Mouse (Mus musculus) hindbrain, embryonic 11.5 days (tissue): ENCODE measurements around the gene Crkl. TPM values are rescaled to one million over a fixed set of nuclear protein-coding genes. Genes with fewer than 3 reads are reported as not detected.

Experiments
- ATAC-seq: fragments of 200-750 bp; cut with Nextera tagmentation; 2 replicates; pipeline ENCODE4 v1.8.0; 2017; ENCODE audit warnings: mild to moderate bottlenecking, moderate TSS enrichment, moderate library complexity; ENCODE audit not compliant: low FRiP score
- DNase-seq: peaks from one replicate; pipeline ENCODE4 v3.0.0-alpha.2; 2015; ENCODE audit warnings: low spot score
- H3K27ac ChIP-seq: fragments of 300-500 bp; sonication (generic); 2 replicates; pipeline ENCODE4 v1.5.1; 2014; ENCODE audit warnings: mild to moderate bottlenecking, low read depth, low read length
- H3K27me3 ChIP-seq: fragments of 300-500 bp; sonication (generic); 2 replicates; pipeline ENCODE4 v1.6.1; 2014; ENCODE audit warnings: mild to moderate bottlenecking, low read length, moderate library complexity, mixed read lengths; ENCODE audit not compliant: control insufficient read depth, insufficient read depth
- H3K36me3 ChIP-seq: fragments of 300-500 bp; sonication (generic); 2 replicates; pipeline ENCODE4 v1.6.1; 2014; ENCODE audit warnings: mild to moderate bottlenecking, low read length, moderate library complexity, mixed read lengths; ENCODE audit not compliant: control insufficient read depth, insufficient read depth
- H3K4me1 ChIP-seq: fragments of 300-500 bp; sonication (generic); replicated peaks from 2 replicates; pipeline ENCODE4 v1.6.1; 2014; ENCODE audit warnings: low read length, mixed read lengths; ENCODE audit not compliant: control insufficient read depth, insufficient read depth
- H3K4me2 ChIP-seq: fragments of 300-500 bp; sonication (generic); replicated peaks from 2 replicates; pipeline ENCODE4 v1.6.1; 2014; ENCODE audit warnings: mild to moderate bottlenecking, low read depth, low read length
- H3K4me3 ChIP-seq: fragments of 300-500 bp; sonication (generic); 2 replicates; pipeline ENCODE4 v1.5.1; 2014; ENCODE audit warnings: low read depth, low read length
- H3K9ac ChIP-seq: fragments of 300-500 bp; sonication (generic); 2 replicates; pipeline ENCODE4 v1.6.1; 2014; ENCODE audit warnings: low read depth, low read length
- H3K9me3 ChIP-seq: fragments of 300-500 bp; sonication (generic); 2 replicates; pipeline ENCODE4 v1.6.1; 2016; ENCODE audit warnings: low read length; ENCODE audit not compliant: control insufficient read depth
- WGBS: fragments of 180-500 bp; shearing (Covaris S2); extraction: QIAGEN DNeasy Blood & Tissue Kit; methylation state at CpG from one replicate; pipeline ENCODE4 v1.1.7; 2014; 5-methylcytosine and 5-hydroxymethylcytosine counted together
- polyA plus RNA-seq: library from polyadenylated mRNA; unstranded; fragments of >200 nt; fragmentation: Nextera tagmentation; extraction: Ambion mirVana; gene quantifications from 2 replicates; pipeline ENCODE4 v1.2.1, GENCODE M21; 2014

Crkl gene
- polyA plus RNA-seq, 1 experiment from 2014 or later, result 79.1 TPM

- Histone ChIP-seq H3K9me3 (no peaks in the 10 kb centered on the region), H3K36me3 (no peaks in the 10 kb centered on the region), H3K9ac (no peak overlapping the region), H3K4me3 (no peak overlapping the region), H3K27ac (no peak overlapping the region), H3K27me3 (no peaks in the 10 kb centered on the region), H3K4me2 (peak overlapping the region; percentile 67; the same call in 1 of the 2 replicates), H3K4me1 (no peaks in the 10 kb centered on the region)
- 93% methylated on average over 2 of the region's 2 CpGs for WGBS
- DNase-seq (no peak), ATAC-seq (no peak)
Measured at GRCm38 (mm10) chr16:17510143-17510542, 58.4 kb downstream of the Crkl start.

- no peaks in the 10 kb centered on the region for H3K9me3 ChIP-seq
- DNase-seq, result no peak
- no peak overlapping the region for H3K4me2 ChIP-seq
- no peak overlapping the region for H3K9ac ChIP-seq
- no peaks in the 10 kb centered on the region for H3K36me3 ChIP-seq
- no peaks in the 10 kb centered on the region for H3K4me1 ChIP-seq
- no peak overlapping the region for H3K27ac ChIP-seq
- no peak overlapping the region for H3K4me3 ChIP-seq
- no peak for ATAC-seq
- H3K27me3 ChIP-seq, result no peaks in the 10 kb centered on the region
- 80% methylated on average over 2 of the region's 2 CpGs for WGBS
Measured at GRCm38 (mm10) chr16:17510686-17511085, 58.9 kb downstream of the Crkl start.

- H3K9me3 ChIP-seq, result no peaks in the 10 kb centered on the region
- 92% methylated on average over 4 of the region's 4 CpGs for WGBS
- H3K36me3 ChIP-seq, result peaks cover 5% of the 10 kb centered on the region; the same call in 1 of the 2 replicates
- DNase-seq, result no peak
- H3K4me2 ChIP-seq, result no peak overlapping the region
- no peaks in the 10 kb centered on the region for H3K27me3 ChIP-seq
- no peak for ATAC-seq
- H3K4me1 ChIP-seq, result no peaks in the 10 kb centered on the region
- H3K9ac ChIP-seq, result no peak overlapping the region
- no peak overlapping the region for H3K27ac ChIP-seq
- no peak overlapping the region for H3K4me3 ChIP-seq
Measured at GRCm38 (mm10) chr16:17511431-17511830, 59.6 kb downstream of the Crkl start.

GRCm38 (mm10) chr16:17518910-17519309, 67.1 kb downstream of the Crkl start:
- Histone ChIP-seq H3K4me3 (no peak overlapping the region), H3K27ac (no peak overlapping the region), H3K9me3 (no peaks in the 10 kb centered on the region), H3K36me3 (peaks cover 21% of the 10 kb centered on the region), H3K9ac (no peak overlapping the region), H3K27me3 (no peaks in the 10 kb centered on the region), H3K4me2 (no peak overlapping the region), H3K4me1 (no peaks in the 10 kb centered on the region)
- DNase-seq (no peak), ATAC-seq (no peak)
- WGBS, result 95% methylated on average over 2 of the region's 2 CpGs

GRCm38 (mm10) chr16:17524156-17524555, 72.4 kb downstream of the Crkl start:
- H3K4me3 ChIP-seq, result no peak overlapping the region
- WGBS, result 96% methylated on average over 11 of the region's 11 CpGs
- H3K27ac ChIP-seq, result no peak overlapping the region
- H3K36me3 ChIP-seq, result peaks cover 27% of the 10 kb centered on the region
- no peaks in the 10 kb centered on the region for H3K27me3 ChIP-seq
- DNase-seq (no peak), ATAC-seq (no peak)
- no peak overlapping the region for H3K9ac ChIP-seq
- no peak overlapping the region for H3K4me2 ChIP-seq
- H3K4me1 ChIP-seq, result no peaks in the 10 kb centered on the region
- no peaks in the 10 kb centered on the region for H3K9me3 ChIP-seq

- no peak overlapping the region for H3K27ac ChIP-seq
- H3K9me3 ChIP-seq, result no peaks in the 10 kb centered on the region
- 78% methylated on average over 3 of the region's 3 CpGs for WGBS
- H3K4me1 ChIP-seq, result no peaks in the 10 kb centered on the region; the same call in 1 of the 2 replicates
- no peak for ATAC-seq
- no peak overlapping the region for H3K4me2 ChIP-seq
- no peak overlapping the region for H3K4me3 ChIP-seq
- H3K36me3 ChIP-seq, result peaks cover 27% of the 10 kb centered on the region
- no peak overlapping the region for H3K9ac ChIP-seq
- no peaks in the 10 kb centered on the region for H3K27me3 ChIP-seq
- DNase-seq, result no peak
Measured at GRCm38 (mm10) chr16:17525524-17525923, 73.7 kb downstream of the Crkl start.

- Histone ChIP-seq H3K9ac (no peak overlapping the region), H3K27ac (no peak overlapping the region), H3K27me3 (no peaks in the 10 kb centered on the region), H3K4me1 (no peaks in the 10 kb centered on the region; the same call in 1 of the 2 replicates), H3K4me3 (no peak overlapping the region), H3K36me3 (peaks cover 24% of the 10 kb centered on the region), H3K4me2 (no peak overlapping the region), H3K9me3 (no peaks in the 10 kb centered on the region)
- 92% methylated on average over 6 of the region's 6 CpGs for WGBS
- no peak for DNase-seq
- no peak for ATAC-seq
Measured at GRCm38 (mm10) chr16:17526223-17526622, 74.4 kb downstream of the Crkl start.

- H3K9me3 ChIP-seq, result no peaks in the 10 kb centered on the region
- ATAC-seq, result no peak
Measured at GRCm38 (mm10) chr16:17527606-17528005, 75.8 kb downstream of the Crkl start.

GRCm38 (mm10) chr16:17528276-17528675, 76.5 kb downstream of the Crkl start:
- WGBS, result 88% methylated on average over 13 of the region's 13 CpGs
- Histone ChIP-seq H3K9me3 (no peaks in the 10 kb centered on the region), H3K4me1 (no peaks in the 10 kb centered on the region; the same call in 1 of the 2 replicates), H3K4me2 (no peak overlapping the region), H3K36me3 (peaks cover 16% of the 10 kb centered on the region; the same call in 1 of the 2 replicates), H3K27ac (no peak overlapping the region), H3K4me3 (no peak overlapping the region), H3K27me3 (no peaks in the 10 kb centered on the region), H3K9ac (no peak overlapping the region)
- DNase-seq, result no peak
- ATAC-seq, result no peak

More at GRCm38 (mm10) chr16:17527606-17528005, 75.8 kb downstream of the Crkl start:
- H3K27me3 ChIP-seq, result no peaks in the 10 kb centered on the region
- H3K36me3 ChIP-seq, result peaks cover 19% of the 10 kb centered on the region; the same call in 1 of the 2 replicates
- no peak overlapping the region for H3K4me3 ChIP-seq
- H3K4me1 ChIP-seq, result no peaks in the 10 kb centered on the region; the same call in 1 of the 2 replicates
- no peak overlapping the region for H3K4me2 ChIP-seq
- no peak overlapping the region for H3K27ac ChIP-seq
- H3K9ac ChIP-seq, result no peak overlapping the region
- DNase-seq, result no peak
